Mouse (Mus musculus): ENCODE measurements around the gene 9530068E07Rik.

DNA sequence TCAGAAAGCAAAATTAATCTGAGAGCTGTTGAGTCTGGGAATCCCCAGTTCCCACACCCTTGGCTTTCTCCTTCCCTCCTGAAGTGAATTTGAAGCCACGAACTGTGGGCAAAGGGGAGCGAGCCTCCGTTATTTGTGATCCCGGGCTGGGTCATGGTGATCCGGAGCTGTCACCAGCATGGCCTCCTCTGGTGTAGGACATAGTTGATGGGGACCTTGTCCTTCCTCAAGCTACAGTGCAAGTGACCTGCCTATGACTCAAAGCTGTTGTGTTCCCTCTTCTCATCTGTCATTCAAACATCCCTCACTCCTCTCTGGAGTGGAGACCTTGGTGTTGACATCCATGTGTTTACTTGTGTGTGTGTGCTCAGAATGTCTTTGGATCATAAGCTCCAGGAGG is 39.2 kb downstream of the 9530068E07Rik start:
- TF ChIP-seq CTCF (IDR thresholded peaks at IDR 0.05; ENCODE audit: extremely low read depth, insufficient read length, insufficient replicate concordance, low read depth, low read length): no peak
- no peak for TF ChIP-seq POLR2A (IDR thresholded peaks at IDR 0.05; ENCODE audit: low read depth, low read length)
